Mouse (Mus musculus): ENCODE results near the gene AI467606.

DNA sequence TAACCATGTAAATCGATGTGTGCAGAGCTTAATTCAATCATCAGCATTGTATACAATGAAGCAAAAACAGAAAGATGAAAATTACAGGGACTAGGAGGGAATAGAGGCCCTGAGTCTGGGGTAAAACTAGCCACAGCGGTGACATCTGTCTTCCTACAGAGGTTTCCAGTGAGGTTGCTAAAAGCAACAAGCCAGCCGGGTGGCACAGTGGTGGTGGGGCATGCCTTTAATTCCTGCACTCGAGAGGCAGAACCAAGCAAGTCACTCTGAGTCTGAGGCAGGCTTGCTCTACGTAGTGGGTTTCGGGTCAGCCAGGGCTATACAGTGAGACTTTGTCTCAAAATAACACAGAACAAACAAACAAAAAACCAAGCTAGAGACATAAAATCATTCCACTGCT, 11.0 kb downstream of the AI467606 start:
- TF ChIP-seq GATA1 (IDR thresholded peaks at IDR 0.05; ENCODE audit: low read length) (no peak), TAL1 (IDR thresholded peaks at IDR 0.05; ENCODE audit: low read length) (no peak)

All from erythroblast, embryonic 14.5 days (primary cell).